Mouse (Mus musculus) small intestine, adult 2 months (tissue): ENCODE measurements around the gene Gria3. TPM values are rescaled to one million over a fixed set of nuclear protein-coding genes. Genes with fewer than 3 reads are reported as not detected.

Experiments
- H3K27ac ChIP-seq: fragments of 200-500 bp; 2 replicates; pipeline ENCODE4 v1.5.1; 2012; ENCODE audit warnings: low read depth, low read length, control low read depth, inconsistent platforms; ENCODE audit not compliant: insufficient read depth
- H3K27me3 ChIP-seq: fragments of 200-500 bp; 2 replicates; pipeline ENCODE4 v1.6.1; 2012; ENCODE audit warnings: mild to moderate bottlenecking, moderate library complexity, low read length, inconsistent platforms; ENCODE audit not compliant: control insufficient read depth, insufficient read depth
- H3K36me3 ChIP-seq: fragments of 200-500 bp; 2 replicates; pipeline ENCODE4 v1.6.1; 2012; ENCODE audit warnings: mild to moderate bottlenecking, low read length, control low read depth, inconsistent platforms; ENCODE audit not compliant: control insufficient read depth, insufficient read depth
- H3K4me1 ChIP-seq: fragments of 200-500 bp; 2 replicates; pipeline ENCODE4 v1.6.1; 2012; ENCODE audit warnings: low read length, inconsistent platforms, mixed read lengths; ENCODE audit not compliant: control insufficient read depth, insufficient read depth, insufficient read length
- H3K4me3 ChIP-seq: fragments of 200-500 bp; 2 replicates; pipeline ENCODE4 v1.5.1; 2012; ENCODE audit warnings: low read depth, mild to moderate bottlenecking, control low read depth, inconsistent platforms, low read length, moderate library complexity
- CTCF ChIP-seq: fragments of 200-500 bp; IDR thresholded peaks from 2 replicates; pipeline ENCODE4 v1.5.1; 2012; ENCODE audit warnings: low read depth, mild to moderate bottlenecking, control low read depth, inconsistent platforms, low read length, moderate library complexity, mixed read lengths; ENCODE audit not compliant: insufficient replicate concordance, insufficient read length; ENCODE audit errors: extremely low read depth
- POLR2A ChIP-seq: fragments of 200-500 bp; IDR thresholded peaks from 2 replicates; pipeline ENCODE4 v1.6.1; 2012; ENCODE audit warnings: low read depth, mild to moderate bottlenecking, control low read depth, inconsistent platforms, low read length, moderate library complexity
- WGBS: fragments of 180-500 bp; shearing (Covaris S2); methylation state at CpG from one replicate; pipeline ENCODE4 v1.1.7; 2018; 5-methylcytosine and 5-hydroxymethylcytosine counted together
- polyA plus RNA-seq: library from polyadenylated mRNA; depleted of rRNA; stranded (reverse); fragments of >200 nt; gene quantifications from 2 replicates; pipeline ENCODE4 v1.2.3, GENCODE M21; 2012

Gria3 gene
- polyA plus RNA-seq, 1 experiment, result 0.15 TPM

DNA sequence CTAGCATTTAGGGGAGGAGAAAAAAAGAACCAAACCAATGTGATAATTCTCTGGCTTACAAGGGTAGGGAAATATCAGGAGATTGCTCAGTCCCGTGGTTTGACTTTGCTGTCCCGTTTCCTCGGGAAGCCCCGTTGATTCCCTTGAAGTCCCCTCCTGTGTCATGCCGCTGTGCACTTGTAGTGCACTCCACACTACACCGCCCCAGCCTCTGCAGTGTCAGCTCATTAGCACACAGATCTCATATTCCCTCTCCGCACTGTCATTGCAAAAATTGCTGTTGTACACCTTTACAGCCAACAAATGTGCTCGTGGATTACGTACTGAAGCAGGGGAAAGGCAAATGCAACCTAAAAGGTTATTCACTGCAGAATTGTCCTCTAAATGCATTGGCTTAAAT is 5.6 kb downstream of the Gria3 start:
- 0 out of 2 replicates have a peak, but pooled peaks cover 3% of the 10 kb centered on the region for H3K27me3 ChIP-seq
- H3K36me3 ChIP-seq, result no peaks in the 10 kb centered on the region
- H3K27ac ChIP-seq, result no peak overlapping the region
- TF ChIP-seq CTCF, result no peak
- no peak for TF ChIP-seq POLR2A
- 64% methylated on average over 9 of the region's 9 CpGs for WGBS
- H3K4me1 ChIP-seq, result no peaks in the 10 kb centered on the region
- no peak overlapping the region for H3K4me3 ChIP-seq

DNA sequence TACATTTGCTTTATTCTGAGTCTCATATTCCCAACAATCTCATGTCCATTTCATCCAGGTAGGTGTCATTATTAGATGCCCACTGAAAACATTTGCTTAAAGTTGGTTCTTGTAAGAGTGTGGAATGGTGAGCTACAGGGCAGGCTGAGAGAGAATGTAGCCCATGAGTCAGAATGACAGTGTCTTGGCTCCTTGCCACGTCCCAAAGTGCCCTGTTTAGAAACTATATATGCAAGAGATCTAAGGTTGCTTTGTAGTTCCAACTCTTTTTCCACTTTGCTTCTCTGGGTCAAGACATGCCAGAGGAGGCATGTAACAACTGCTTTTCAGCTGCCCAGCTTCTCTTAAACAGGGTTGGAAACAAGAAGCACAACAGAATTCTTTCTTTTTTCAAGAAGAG is 9.1 kb downstream of the Gria3 start:
- TF ChIP-seq CTCF (no peak), POLR2A (no peak)
- Histone ChIP-seq H3K4me1 (no peaks in the 10 kb centered on the region), H3K4me3 (no peak overlapping the region), H3K27ac (no peak overlapping the region), H3K36me3 (no peaks in the 10 kb centered on the region), H3K27me3 (no peaks in the 10 kb centered on the region)
- 19% methylated on average over 1 of the region's 1 CpGs for WGBS

DNA sequence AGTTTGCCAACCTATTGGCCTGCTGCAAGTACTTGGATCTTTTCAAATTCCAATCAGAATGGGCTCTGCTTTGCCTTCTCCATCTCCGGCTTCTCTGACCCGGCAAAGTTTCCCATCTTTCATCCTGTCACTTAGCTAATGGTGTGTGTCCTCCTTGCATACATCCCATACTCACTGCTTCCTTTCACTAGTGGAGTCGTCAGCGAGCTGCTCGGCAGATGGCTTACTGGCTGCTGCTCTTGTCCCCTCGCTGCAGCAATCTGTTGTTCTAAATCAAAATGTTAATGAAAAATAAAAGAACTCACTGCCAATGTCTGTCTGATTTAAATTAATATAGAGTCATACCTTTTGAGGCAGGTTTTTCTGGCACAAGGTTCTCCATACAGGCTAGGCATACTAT is 25.0 kb downstream of the Gria3 start:
- Histone ChIP-seq H3K36me3 (no peaks in the 10 kb centered on the region), H3K27me3 (no peaks in the 10 kb centered on the region), H3K4me3 (no peak overlapping the region), H3K27ac (no peak overlapping the region), H3K4me1 (no peaks in the 10 kb centered on the region)
- no peak for TF ChIP-seq CTCF
- no peak for TF ChIP-seq POLR2A
- 73% methylated on average over 6 of the region's 6 CpGs for WGBS

DNA sequence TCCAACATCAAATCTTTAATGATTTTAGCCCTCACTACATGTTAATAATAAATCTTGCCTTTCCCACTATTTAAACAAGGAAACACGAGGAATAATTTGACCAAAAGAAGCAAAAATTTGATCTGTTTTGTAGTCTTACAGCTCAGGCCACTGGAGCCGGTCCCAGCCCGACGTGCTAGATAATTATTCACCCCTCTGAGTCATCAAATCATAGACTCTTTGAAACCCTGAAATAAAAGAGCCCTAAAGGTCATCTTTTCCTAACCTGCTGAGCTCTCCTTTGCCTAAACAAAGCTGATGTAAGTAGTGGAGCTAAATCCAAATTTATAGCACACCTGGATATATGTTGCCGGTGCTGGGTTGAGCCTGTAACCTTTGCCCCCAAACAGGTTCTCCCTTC is 27.4 kb downstream of the Gria3 start:
- no peak for TF ChIP-seq POLR2A
- no peak for TF ChIP-seq CTCF
- Histone ChIP-seq H3K4me1 (no peaks in the 10 kb centered on the region), H3K36me3 (no peaks in the 10 kb centered on the region), H3K27me3 (no peaks in the 10 kb centered on the region), H3K27ac (no peak overlapping the region), H3K4me3 (no peak overlapping the region)
- 32% methylated on average over 5 of the region's 5 CpGs for WGBS

DNA sequence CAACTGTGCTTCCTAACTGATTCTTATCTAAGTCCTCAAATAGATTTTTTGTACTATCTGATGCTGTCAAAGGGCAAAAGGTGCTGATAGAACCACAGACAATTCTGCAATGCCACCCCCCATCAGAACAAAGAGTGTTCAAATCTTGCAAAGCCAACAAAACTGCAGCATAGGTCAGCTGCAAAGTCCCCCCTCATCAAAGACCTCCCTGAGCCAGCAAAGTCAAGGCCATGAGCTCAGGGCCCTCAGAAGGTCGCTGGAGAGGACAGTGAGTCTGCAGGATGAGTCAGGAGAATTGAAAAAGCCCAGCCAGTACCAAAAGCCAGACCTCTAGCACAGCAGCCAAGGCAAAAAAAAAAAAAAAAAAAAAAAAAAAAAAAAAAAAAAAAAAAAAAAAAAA is 34.9 kb downstream of the Gria3 start:
- WGBS, result 7% methylated on average over 1 of the region's 1 CpGs
- Histone ChIP-seq H3K4me3 (no peak overlapping the region), H3K36me3 (no peaks in the 10 kb centered on the region), H3K27ac (no peak overlapping the region), H3K27me3 (no peaks in the 10 kb centered on the region), H3K4me1 (no peaks in the 10 kb centered on the region)
- TF ChIP-seq POLR2A (no peak), CTCF (no peak)

DNA sequence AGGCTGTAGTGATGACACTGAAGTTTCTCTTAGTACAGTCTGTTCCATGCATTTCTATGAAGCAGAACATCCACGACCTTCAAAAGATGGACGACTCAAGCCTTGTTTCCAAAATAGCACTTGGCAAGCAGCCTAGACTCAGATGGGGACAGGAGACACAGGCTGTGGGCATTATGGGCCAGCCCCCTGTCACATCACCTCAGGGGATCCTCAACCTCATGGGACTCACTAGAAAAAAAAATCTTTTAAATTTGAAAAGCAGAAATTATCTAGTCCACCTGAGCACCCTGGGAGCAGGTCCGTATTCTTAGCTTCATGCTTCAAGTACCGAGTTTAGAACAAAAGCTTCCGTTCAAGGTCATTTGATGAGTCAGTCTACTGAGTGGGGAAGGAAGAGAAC is 38.2 kb downstream of the Gria3 start:
- H3K4me3 ChIP-seq, result no peak overlapping the region
- TF ChIP-seq CTCF (no peak), POLR2A (no peak)
- no peaks in the 10 kb centered on the region for H3K4me1 ChIP-seq
- H3K27ac ChIP-seq, result no peak overlapping the region
- no peaks in the 10 kb centered on the region for H3K36me3 ChIP-seq
- H3K27me3 ChIP-seq, result no peaks in the 10 kb centered on the region
- 76% methylated on average over 5 of the region's 5 CpGs for WGBS

DNA sequence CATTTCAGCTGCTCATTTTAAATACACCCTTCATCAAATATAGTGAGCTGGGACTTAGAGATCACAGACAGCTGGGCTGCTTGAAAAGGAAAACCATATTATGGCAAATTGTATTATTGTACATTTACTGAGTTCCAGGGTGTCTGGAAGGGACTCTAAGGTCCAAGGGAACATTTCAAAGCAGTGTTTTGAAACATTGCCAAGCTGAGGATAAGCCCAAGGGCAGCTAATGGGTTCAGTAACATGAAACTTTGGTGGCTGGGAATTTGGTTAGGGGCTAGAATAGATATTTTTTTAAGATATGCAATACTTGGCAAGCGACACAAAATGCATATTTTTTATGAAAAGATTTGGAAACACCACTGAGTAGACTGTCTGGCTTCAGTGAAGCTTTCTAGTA is 48.2 kb downstream of the Gria3 start:
- WGBS, result 59% methylated on average over 1 of the region's 1 CpGs
- TF ChIP-seq CTCF, result no peak
- TF ChIP-seq POLR2A, result no peak
- Histone ChIP-seq H3K27ac (no peak overlapping the region), H3K4me3 (no peak overlapping the region), H3K4me1 (no peaks in the 10 kb centered on the region), H3K27me3 (no peaks in the 10 kb centered on the region), H3K36me3 (no peaks in the 10 kb centered on the region)

DNA sequence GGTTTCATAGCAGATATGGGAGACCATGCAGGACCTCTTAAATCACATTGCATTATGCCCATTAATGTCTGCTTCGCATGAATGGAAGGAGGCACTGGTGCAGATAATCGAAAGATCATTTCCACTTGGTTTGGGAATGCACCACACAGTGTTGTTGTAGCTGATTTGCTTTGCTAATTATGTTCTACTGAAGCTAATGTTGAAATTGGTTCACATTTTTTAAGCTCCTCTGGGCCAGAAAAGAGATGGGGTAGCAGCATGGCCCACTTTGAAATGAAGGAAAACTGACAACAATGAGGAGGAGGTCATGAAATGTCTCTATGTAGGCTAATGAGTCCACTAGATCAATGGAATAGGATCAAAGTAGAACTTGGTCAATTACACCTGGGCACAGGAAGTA is 76.8 kb downstream of the Gria3 start:
- H3K4me3 ChIP-seq, result no peak overlapping the region
- TF ChIP-seq POLR2A (no peak), CTCF (no peak)
- WGBS, result 89% methylated on average over 2 of the region's 2 CpGs
- no peak overlapping the region for H3K27ac ChIP-seq
- no peaks in the 10 kb centered on the region for H3K27me3 ChIP-seq
- no peaks in the 10 kb centered on the region for H3K36me3 ChIP-seq
- H3K4me1 ChIP-seq, result no peaks in the 10 kb centered on the region
